Mouse (Mus musculus) hindlimb bud, embryonic 11.5 days (tissue): Measurements from ENCODE around the gene Nek11.

Experiments
- DNase-seq: peaks from one replicate; pipeline ENCODE4 v3.0.0-alpha.2; 2012; ENCODE audit warnings: low read depth, low spot score; ENCODE audit errors: extremely low spot score

Nek11 gene

GRCm38 (mm10) chr9:105395218-105395627 is at the start of gene Nek11, which contains the start of gene Aste1:
TSS of gene Nek11 (minus strand) at chr9:105395524.
TSS of gene Aste1 (plus strand) at chr9:105395392.
- DNase-seq, result peak; percentile 30

- no peak for DNase-seq
Observed at GRCm38 (mm10) chr9:105408549-105408948, 13.2 kb upstream of the Nek11 start.

GRCm38 (mm10) chr9:105394720-105395119 is 604 bp downstream of the Nek11 start:
- DNase-seq, result no peak

- no peak for DNase-seq
Observed at GRCm38 (mm10) chr9:105390616-105391015, 4.7 kb downstream of the Nek11 start.

- no peak for DNase-seq
Observed at GRCm38 (mm10) chr9:105389289-105389688, 6.0 kb downstream of the Nek11 start.

DNA sequence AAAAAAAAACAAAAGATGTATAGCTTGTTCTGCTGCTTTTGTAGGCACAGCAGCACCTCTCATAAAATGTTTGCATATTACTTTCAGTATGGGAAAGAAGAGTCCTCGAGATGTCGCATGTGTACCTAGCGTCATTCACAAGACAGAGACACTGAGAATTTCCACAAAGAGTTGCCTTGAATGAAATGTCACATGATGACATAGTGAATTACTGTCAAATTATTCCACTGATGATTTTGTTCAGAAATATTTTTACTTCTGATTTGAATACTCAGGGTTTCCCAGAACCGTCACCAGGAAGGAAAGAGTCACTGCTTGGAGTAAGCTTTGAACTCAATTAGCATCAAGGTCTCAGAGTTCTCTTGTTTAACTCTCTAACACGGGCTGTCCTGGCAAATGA is 7.9 kb downstream of the Nek11 start:
- DNase-seq, result no peak

- no peak for DNase-seq
Observed at GRCm38 (mm10) chr9:105379533-105380145, 15.7 kb downstream of the Nek11 start.

DNA sequence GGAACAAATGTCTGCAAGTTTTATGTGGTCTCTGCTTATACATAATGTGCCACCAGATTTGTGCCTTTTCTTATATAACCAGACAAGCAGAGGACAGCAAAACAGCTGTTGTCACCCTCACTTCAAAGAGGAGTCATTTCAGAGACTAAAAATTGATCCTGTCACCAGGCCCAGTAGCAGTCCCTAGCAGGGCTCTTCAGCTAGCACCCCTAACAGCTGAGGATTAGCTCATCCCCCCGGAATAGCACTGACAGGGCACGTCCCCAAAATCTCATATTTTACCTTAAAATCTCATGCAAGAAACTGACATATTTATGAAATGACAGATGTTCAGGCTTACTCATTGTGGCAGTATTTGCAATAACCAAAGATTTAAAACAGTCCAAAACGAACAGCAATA is 17.7 kb downstream of the Nek11 start:
- no peak for DNase-seq

- DNase-seq, result no peak
Observed at GRCm38 (mm10) chr9:105376954-105377530, 18.3 kb downstream of the Nek11 start.

GRCm38 (mm10) chr9:105376411-105376810 is 18.9 kb downstream of the Nek11 start:
- DNase-seq, result no peak

GRCm38 (mm10) chr9:105374361-105374760 is 21.0 kb downstream of the Nek11 start:
- no peak for DNase-seq

GRCm38 (mm10) chr9:105368605-105369004 is 26.7 kb downstream of the Nek11 start:
- DNase-seq, result no peak

DNA sequence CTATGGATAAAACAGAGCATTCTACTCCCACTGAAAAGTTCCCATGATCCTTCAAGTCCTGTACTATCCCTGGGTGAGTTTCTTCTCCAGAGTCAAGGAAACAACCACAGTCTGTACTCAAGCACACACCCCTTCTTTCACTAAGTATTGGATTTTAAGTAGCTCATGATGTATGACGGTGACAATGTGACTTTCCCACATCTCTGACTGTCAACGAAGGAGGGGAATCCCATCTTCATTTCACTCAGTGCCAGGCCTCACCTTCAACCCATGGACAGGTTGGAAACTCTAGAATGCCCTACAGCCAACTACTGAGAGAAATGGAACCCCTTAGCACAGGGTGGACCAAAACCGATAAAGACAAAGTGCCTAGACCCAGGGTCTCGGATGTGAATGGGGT is 29.1 kb downstream of the Nek11 start:
- no peak for DNase-seq

DNA sequence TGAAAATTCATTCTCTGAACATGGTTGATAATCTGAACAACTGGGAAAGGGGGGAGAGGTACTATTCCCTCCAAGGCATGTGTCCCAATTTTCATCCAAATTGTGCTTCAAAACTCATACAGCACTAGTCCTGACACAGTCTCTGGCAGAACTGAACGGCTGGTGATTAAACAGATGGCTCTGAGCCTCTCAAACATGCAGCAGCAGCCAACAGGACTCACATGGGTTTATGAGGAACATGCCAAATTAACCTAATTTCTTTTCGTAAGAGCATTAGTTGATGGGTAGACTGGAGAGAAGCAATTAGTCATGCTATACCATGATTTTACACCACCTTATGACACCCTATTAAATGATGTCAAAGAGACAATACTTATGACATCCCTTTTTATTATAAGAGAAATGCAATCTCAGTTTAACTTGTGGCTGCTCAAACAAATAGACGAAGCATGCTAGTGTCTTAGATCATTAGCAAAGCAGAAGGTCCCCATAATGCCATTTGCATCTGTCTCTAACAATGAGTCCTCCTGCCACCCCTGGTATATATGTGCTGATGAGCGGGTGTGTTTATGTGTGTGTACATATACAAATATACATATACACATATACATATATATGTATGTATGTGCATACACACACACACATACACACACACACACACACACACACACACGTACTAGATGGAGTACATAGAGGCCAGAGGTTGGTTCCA is 31.6 kb downstream of the Nek11 start:
- DNase-seq, result no peak

DNA sequence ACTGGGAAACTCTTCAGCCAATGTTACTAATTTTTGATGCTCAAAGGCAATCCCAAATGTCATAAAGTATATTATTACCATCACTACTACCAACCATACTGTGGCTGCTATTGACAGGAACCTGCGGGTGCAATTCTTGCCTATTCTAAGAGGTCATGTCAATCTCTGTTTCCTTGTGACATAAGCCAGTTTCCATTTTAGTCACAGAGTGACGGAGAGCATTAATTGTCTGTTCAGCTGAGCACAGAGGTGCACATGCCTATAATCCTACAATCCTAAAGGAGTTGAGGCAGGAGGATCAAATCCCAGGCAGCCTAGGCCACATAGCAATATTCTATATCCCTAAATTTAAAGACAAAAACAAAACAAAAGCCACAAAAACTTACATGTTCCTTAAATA is 33.1 kb downstream of the Nek11 start:
- no peak for DNase-seq

DNA sequence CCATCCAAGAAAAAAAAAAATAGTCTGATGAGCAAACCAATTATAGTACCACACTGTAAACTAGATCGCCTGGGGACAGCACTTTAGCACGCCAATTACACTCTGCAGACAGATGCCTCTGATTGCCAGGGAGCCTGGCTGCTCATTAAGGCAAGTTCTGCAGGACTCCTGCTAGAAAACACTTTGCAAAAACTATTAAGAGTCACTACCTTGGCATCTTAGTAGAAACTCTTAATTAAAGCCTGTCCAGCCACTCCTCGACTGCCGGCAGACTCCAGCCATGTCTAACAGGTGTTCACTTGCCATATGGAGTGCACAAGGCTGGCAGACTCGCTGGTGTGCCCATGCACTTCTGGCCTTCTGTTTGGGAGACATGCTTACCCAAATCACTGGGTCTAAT is 46.3 kb downstream of the Nek11 start:
- DNase-seq, result no peak

DNA sequence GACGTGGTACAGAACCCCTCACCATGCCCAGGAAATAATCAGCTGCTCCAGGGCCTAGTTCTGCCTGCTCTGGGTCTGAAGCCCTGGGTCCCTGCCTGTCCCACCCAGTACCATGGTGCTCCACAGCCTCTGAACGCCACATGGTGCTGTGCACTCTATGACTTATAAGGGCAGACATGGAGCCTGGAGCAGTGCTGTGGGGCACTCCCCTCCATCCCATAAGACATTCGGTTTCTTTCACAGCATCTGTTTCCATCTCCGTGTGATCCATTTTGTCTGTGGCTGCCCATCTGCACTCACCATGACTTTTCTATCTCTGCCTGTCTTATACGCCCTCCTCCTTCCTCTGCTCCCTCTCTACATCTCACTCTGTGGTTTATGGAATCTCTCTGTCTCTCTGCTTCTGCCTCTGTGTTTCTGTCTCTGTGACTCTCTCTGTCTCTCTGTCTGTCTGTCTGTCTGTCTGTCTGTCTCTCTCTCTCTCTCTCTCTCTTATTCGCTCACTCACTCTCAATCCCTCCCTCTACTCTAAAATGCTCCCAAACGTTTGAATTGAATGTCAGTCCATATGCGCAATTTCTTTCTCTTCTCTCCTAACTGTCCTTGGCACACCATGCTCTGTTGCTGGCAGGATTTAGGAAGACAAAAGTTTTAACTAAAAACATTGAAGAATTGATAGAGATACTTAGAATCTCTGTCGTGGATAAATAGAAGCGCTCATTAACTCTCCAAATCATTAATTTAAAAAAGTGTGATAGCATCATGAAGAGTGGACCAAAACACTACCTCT is 46.9 kb downstream of the Nek11 start:
- no peak for DNase-seq

DNA sequence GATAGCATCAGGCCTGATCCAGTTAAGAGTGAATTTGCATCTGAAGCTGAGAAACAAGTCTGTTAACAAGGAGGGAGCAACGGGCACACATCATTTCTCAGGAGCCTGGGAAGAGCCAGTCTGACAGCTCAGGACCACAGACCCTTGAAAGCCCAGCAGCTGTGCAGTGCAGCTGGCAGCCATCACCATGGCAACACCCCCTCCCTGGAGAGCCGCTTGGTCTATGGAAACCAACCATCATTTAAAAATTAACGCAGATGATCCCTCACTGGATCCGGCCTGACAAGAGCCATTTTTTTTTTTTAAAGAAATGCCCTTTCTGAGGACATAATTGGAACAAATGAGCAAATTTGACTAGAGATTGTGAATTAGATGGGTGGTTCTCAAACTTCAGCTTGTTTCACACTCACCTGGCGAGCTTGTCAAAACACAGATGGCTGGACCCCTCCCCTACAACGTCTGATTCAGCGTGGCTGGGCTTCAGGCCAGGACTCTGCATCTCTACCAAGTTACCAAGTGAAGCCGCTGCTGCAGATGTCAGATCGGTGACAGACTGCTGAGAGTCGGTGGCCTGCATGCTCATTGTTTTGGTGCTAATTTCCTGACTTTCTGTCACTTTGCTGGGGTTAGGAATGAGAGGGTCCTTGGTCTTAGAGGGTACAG is 52.2 kb downstream of the Nek11 start:
- no peak for DNase-seq

- DNase-seq, result no peak
Observed at GRCm38 (mm10) chr9:105342565-105342964, 52.8 kb downstream of the Nek11 start.

DNA sequence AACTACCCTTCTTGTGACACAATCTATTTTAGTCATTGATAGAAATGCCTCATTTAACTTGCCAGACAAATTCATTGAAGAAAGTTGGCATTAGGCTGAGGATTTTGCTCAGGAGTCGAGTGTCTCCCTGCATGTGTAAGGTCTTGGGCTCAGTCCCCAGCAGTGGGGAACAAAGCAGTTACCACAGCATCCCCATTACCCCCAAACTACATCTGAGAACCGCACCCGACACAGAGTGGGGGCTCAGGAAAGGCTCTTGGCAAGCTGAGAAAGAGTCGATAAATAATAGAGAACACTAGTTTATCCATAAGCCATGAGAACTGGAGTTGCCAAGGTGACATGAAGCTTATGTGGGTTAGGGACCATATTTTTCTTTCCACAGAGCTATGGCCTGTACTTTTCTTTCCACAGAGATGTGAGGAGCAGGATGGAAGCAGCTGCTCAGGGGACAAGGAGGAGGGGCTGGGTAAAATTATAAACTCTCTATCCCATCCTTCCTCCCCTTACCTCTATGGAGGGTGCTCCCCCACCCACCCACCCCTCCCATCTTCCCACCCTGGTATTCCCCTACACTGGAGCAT is 62.8 kb downstream of the Nek11 start:
- no peak for DNase-seq

DNA sequence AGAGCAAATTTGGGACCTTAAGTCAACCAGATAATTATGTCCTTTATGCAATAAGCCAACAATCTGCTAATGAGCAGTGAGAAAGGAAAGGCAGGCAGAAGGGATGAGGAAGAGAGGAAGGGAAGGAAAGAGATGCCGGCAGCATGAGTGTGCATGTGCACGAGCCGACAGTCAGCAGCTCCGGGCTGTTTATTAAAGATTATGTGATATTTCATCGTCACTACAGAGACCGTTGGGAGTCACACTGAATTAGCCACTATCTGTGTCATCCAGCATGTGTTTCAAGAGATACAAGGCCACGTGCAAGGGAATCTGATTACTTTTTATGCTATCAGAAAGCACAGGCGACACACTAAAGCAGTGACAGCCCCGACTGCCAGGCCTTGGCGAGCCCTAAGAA is 73.5 kb downstream of the Nek11 start:
- DNase-seq, result no peak
